Mouse (Mus musculus): Measurements from ENCODE around the gene Map2k3. TPM values are rescaled to one million over a fixed set of nuclear protein-coding genes. Genes with fewer than 3 reads are reported as not detected.

Gene Map2k3
- total RNA-seq, 2 experiments from 2014 or later, result 14.0 to 14.1 TPM

GRCm38 (mm10) chr11:60922964-60923363 lies 8.9 kb upstream of the Map2k3 start:
- no peak for DNase-seq (ENCODE audit: low spot score in 2 of 2)
- intact Hi-C loops (cut with DNase I), result no loop called here

- DNase-seq (ENCODE audit: low spot score in 2 of 2), result no peak
- intact Hi-C loops (cut with DNase I), result no loop called here
Measured at GRCm38 (mm10) chr11:60924498-60924897, 7.3 kb upstream of the Map2k3 start.

- no peak for DNase-seq (ENCODE audit: low spot score in 2 of 2)
- intact Hi-C loops (cut with DNase I), result no loop called here
Measured at GRCm38 (mm10) chr11:60924981-60925380, 6.9 kb upstream of the Map2k3 start.

- intact Hi-C loops (cut with DNase I), result loop anchor here (1.0 to 2.0 kb wide), 2 partner anchors 116 to 164 kb away; no protein-coding TSS in a partner anchor
- DNase-seq (ENCODE audit: low spot score in 2 of 2), result peak; percentile 90 to 96
Measured at GRCm38 (mm10) chr11:60927264-60927663, 4.6 kb upstream of the Map2k3 start.

GRCm38 (mm10) chr11:60930724-60931281 lies 1.0 kb upstream of the Map2k3 start:
- DNase-seq (ENCODE audit: low spot score in 2 of 2), result no peak
- intact Hi-C loops (cut with DNase I), result loop anchor here (10.0 kb wide), 1 partner anchor 236 kb away; the partner anchor contains the start of gene Llgl1

GRCm38 (mm10) chr11:60931282-60931868 lies 458 bp upstream of the Map2k3 start:
- DNase-seq (ENCODE audit: low spot score in 2 of 2), result no peak
- intact Hi-C loops (cut with DNase I), result loop anchor here (10.0 kb wide), 1 partner anchor 237 kb away; the partner anchor contains the start of gene Llgl1

GRCm38 (mm10) chr11:60932503-60933020 lies 729 bp downstream of the Map2k3 start:
- intact Hi-C loops (cut with DNase I), result loop anchor here (10.0 kb wide), 1 partner anchor 238 kb away; the partner anchor contains the start of gene Llgl1
- DNase-seq (ENCODE audit: low spot score in 2 of 2), result peak in 1 of 2 experiments; percentile 32

GRCm38 (mm10) chr11:60933178-60933930 lies 1.5 kb downstream of the Map2k3 start:
- no peak for DNase-seq (ENCODE audit: low spot score in 2 of 2)
- intact Hi-C loops (cut with DNase I), result loop anchor here (10.0 kb wide), 1 partner anchor 239 kb away; the partner anchor contains the start of gene Llgl1

- intact Hi-C loops (cut with DNase I), result loop anchor here (10.0 kb wide), 1 partner anchor 240 kb away; the partner anchor contains the start of gene Llgl1
- no peak for DNase-seq (ENCODE audit: low spot score in 2 of 2)
Measured at GRCm38 (mm10) chr11:60934795-60935194, 3.0 kb downstream of the Map2k3 start.

GRCm38 (mm10) chr11:60935326-60935974 lies 3.6 kb downstream of the Map2k3 start:
- peak; percentile 48 to 83 for DNase-seq (ENCODE audit: low spot score in 2 of 2)
- intact Hi-C loops (cut with DNase I), result loop anchor here (10.0 kb wide), 1 partner anchor 241 kb away; the partner anchor contains the start of gene Llgl1

- intact Hi-C loops (cut with DNase I), result loop anchor here (10.0 kb wide), 1 partner anchor 241 kb away; the partner anchor contains the start of gene Llgl1
- no peak for DNase-seq (ENCODE audit: low spot score in 2 of 2)
Measured at GRCm38 (mm10) chr11:60935975-60936373, 4.1 kb downstream of the Map2k3 start.

- intact Hi-C loops (cut with DNase I), result loop anchor here (10.0 kb wide), 1 partner anchor 243 kb away; the partner anchor contains the start of gene Llgl1
- DNase-seq (ENCODE audit: low spot score in 2 of 2), result no peak
Measured at GRCm38 (mm10) chr11:60937611-60938010, 5.8 kb downstream of the Map2k3 start.

- no peak for DNase-seq (ENCODE audit: low spot score in 2 of 2)
- intact Hi-C loops (cut with DNase I), result loop anchor here (10.0 kb wide), 1 partner anchor 245 kb away; the partner anchor contains the start of gene Llgl1
Measured at GRCm38 (mm10) chr11:60939487-60939886, 7.7 kb downstream of the Map2k3 start.

GRCm38 (mm10) chr11:60940501-60940900 lies 8.7 kb downstream of the Map2k3 start:
- DNase-seq (ENCODE audit: low spot score in 2 of 2), result no peak

GRCm38 (mm10) chr11:60941370-60941769 lies 9.5 kb downstream of the Map2k3 start:
- no peak for DNase-seq (ENCODE audit: low spot score in 2 of 2)
- intact Hi-C loops (cut with DNase I), result no loop called here

More at GRCm38 (mm10) chr11:60940501-60940900, 8.7 kb downstream of the Map2k3 start:
- intact Hi-C loops (cut with DNase I), result no loop called here

- no peak for DNase-seq (ENCODE audit: low spot score in 2 of 2)
Measured at GRCm38 (mm10) chr11:60942263-60943015, 10.6 kb downstream of the Map2k3 start.

GRCm38 (mm10) chr11:60945003-60945402 lies 13.2 kb downstream of the Map2k3 start:
- DNase-seq (ENCODE audit: low spot score in 2 of 2), result no peak
- intact Hi-C loops (cut with DNase I), result no loop called here

More at GRCm38 (mm10) chr11:60942263-60943015, 10.6 kb downstream of the Map2k3 start:
- intact Hi-C loops (cut with DNase I), result no loop called here

- intact Hi-C loops (cut with DNase I), result no loop called here
- DNase-seq (ENCODE audit: low spot score in 2 of 2), result no peak
Measured at GRCm38 (mm10) chr11:60951896-60952295, 20.1 kb downstream of the Map2k3 start.

Data from left cerebral cortex, postnatal 25 days (tissue).